ENCODE assay signal across 18 mouse cellular contexts in the genomic region with DNA sequence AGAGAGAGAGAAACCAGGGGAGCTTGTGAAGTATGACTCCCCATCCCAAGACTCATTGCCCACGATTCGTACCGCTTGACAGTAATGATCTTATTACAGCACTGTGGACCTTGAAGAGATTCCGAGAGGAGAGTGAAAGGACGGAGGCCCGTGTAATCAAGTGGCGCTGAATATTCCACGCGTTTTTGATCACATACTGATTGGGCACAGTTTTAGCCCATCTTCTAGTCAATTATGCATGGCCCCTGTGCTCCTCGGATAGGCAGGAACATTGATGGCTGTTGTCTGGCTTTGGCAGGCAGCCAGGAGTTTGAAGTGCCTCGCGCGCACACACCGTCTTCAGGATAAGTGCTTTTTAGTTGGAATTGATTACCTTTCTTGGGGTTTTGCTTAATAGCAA.
DNase-seq lines count a peak whose midpoint lies in the region; ATAC-seq lines count a peak whose summit lies in the region.
"Had no signal": no experiment of that assay in that cellular context is flagged by ENCODE, and none has a peak within 500 bp of the region (broad histone marks: within the 10 kb centered on the region; RNA-seq: fewer than 3 reads in every experiment).

No protein-coding gene starts in this region.

- peak; percentile 30; the same call in 1 of the 2 replicates for ATAC-seq in forebrain, embryonic 12.5 days (ENCODE audit: low FRiP score)
- ATAC-seq in forebrain, embryonic 11.5 days (replicated peaks; ENCODE audit: low FRiP score): no peak
- ATAC-seq in midbrain, embryonic 15.5 days (replicated peaks): peak; percentile 67

- no peak for DNase-seq in forebrain, embryonic 11.5 days (ENCODE audit: low spot score)
- DNase-seq in retina, postnatal 1 day: peak; percentile 22
- DNase-seq in retina, embryonic 14.5 days (ENCODE audit: low spot score): no peak
- no peak for DNase-seq in kidney, postnatal 4 days
- DNase-seq in adrenal gland, postnatal 10 days: no peak
- DNase-seq: adrenal gland, postnatal 36 days; cerebellum, adult 8-10 months; embryo, embryonic 11 days; heart, adult 11 months; kidney, adult 11 months; kidney, postnatal 14 days; thymus, postnatal 36 days had no signal

- 0 out of 2 replicates have a peak, but pooled peaks cover 4% of the 10 kb centered on the region for H3K27me3 ChIP-seq in forebrain, embryonic 12.5 days
- H3K27me3 ChIP-seq in forebrain, embryonic 11.5 days (ENCODE audit: control insufficient read depth, insufficient read depth, low read length): no peaks in the 10 kb centered on the region
- no peaks in the 10 kb centered on the region for H3K27me3 ChIP-seq in midbrain, embryonic 15.5 days (replicated peaks)
- H3K27me3 ChIP-seq: CH12.LX; embryonic facial prominence, embryonic 15.5 days had no signal

- H3K36me3 ChIP-seq in forebrain, embryonic 12.5 days (replicated peaks): peaks cover 15% of the 10 kb centered on the region; the same call in 1 of the 2 replicates
- H3K36me3 ChIP-seq in forebrain, embryonic 11.5 days (ENCODE audit: control insufficient read depth, insufficient read depth, low read length): no peaks in the 10 kb centered on the region
- H3K36me3 ChIP-seq in midbrain, embryonic 15.5 days (replicated peaks): no peaks in the 10 kb centered on the region

- H3K9me3 ChIP-seq in forebrain, embryonic 12.5 days: no peaks in the 10 kb centered on the region
- H3K9me3 ChIP-seq in forebrain, embryonic 11.5 days (ENCODE audit: control insufficient read depth, low read length): no peaks in the 10 kb centered on the region
- H3K9me3 ChIP-seq in midbrain, embryonic 15.5 days: no peaks in the 10 kb centered on the region
- H3K9me3 ChIP-seq: embryonic facial prominence, embryonic 15.5 days; limb, embryonic 13.5 days had no signal

- peaks cover 14% of the 10 kb centered on the region for H3K4me1 ChIP-seq in forebrain, embryonic 12.5 days
- H3K4me1 ChIP-seq in forebrain, embryonic 11.5 days (replicated peaks; ENCODE audit: control insufficient read depth, insufficient read depth, low read length): no peaks in the 10 kb centered on the region
- peaks cover 18% of the 10 kb centered on the region for H3K4me1 ChIP-seq in midbrain, embryonic 15.5 days
- H3K4me1 ChIP-seq: embryonic facial prominence, embryonic 15.5 days had no signal

- WGBS in forebrain, embryonic 12.5 days: 48% methylated on average over 14 of the region's 14 CpGs
- 68% methylated on average over 14 of the region's 14 CpGs for WGBS in forebrain, embryonic 11.5 days
- 33% methylated on average over 14 of the region's 14 CpGs for WGBS in midbrain, embryonic 15.5 days

- H3K4me3 ChIP-seq in forebrain, embryonic 12.5 days (replicated peaks): no peak overlapping the region
- H3K4me3 ChIP-seq in forebrain, embryonic 11.5 days (ENCODE audit: low read depth, low read length): no peak overlapping the region
- no peak overlapping the region for H3K4me3 ChIP-seq in midbrain, embryonic 15.5 days
- H3K4me3 ChIP-seq: embryonic facial prominence, embryonic 15.5 days; limb, embryonic 13.5 days had no signal

- H3K4me2 ChIP-seq in forebrain, embryonic 12.5 days: no peak overlapping the region
- H3K4me2 ChIP-seq in forebrain, embryonic 11.5 days (ENCODE audit: low read depth, low read length, severe bottlenecking): no peak overlapping the region
- H3K4me2 ChIP-seq in midbrain, embryonic 15.5 days: no peak overlapping the region
- H3K4me2 ChIP-seq: embryonic facial prominence, embryonic 15.5 days; limb, embryonic 13.5 days had no signal

- no peak overlapping the region for H3K27ac ChIP-seq in forebrain, embryonic 12.5 days
- no peak overlapping the region for H3K27ac ChIP-seq in forebrain, embryonic 11.5 days (ENCODE audit: low read depth, low read length)
- peak overlapping the region; percentile 13; the same call in 1 of the 2 replicates for H3K27ac ChIP-seq in midbrain, embryonic 15.5 days
- H3K27ac ChIP-seq: embryonic facial prominence, embryonic 15.5 days; limb, embryonic 13.5 days; liver, embryonic 14.5 days had no signal

- H3K9ac ChIP-seq in forebrain, embryonic 12.5 days: no peak overlapping the region
- H3K9ac ChIP-seq in forebrain, embryonic 11.5 days (ENCODE audit: low read length): no peak overlapping the region
- H3K9ac ChIP-seq in midbrain, embryonic 15.5 days: no peak overlapping the region
- H3K9ac ChIP-seq: embryonic facial prominence, embryonic 15.5 days; limb, embryonic 13.5 days; liver, embryonic 14.5 days had no signal
